Comparison of ENCODE assay signal across 9 mouse cellular contexts in the genomic region with DNA sequence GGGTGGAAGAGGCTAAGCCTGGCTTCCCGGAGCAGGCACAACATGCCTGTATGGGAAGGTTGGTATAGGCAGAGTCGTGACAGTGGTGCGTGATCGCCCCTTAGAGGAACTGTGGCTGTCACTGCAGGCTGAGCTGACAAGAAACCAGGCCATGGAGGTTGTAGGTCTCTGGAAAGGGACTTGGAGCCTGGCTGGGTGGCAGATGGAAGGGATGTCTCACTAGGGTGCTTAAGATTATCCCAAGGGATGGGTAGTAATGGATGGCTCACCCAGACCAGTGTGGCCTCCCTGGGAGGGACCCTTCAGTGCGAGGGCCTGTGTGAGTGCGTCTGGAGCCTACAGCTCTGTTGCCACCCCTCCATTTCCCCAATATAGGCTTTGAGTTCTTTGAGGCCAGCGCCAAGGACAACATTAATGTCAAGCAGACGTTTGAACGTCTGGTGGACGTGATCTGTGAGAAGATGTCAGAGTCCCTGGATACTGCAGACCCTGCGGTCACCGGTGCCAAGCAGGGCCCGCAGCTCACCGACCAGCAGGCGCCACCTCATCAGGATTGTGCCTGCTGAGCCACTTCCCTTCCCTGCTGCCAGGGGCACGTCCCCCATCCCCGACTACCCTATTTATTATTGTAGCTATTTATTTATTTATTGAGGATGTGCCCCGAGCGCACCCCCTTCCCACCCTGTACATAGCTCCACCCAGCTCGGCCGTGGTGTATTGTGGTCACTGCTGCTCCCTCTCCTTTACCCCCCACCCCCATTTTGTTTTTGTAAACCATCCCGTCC. TPM values are rescaled to one million over a fixed set of nuclear protein-coding genes. Genes with fewer than 3 reads are reported as not detected.
A peak's percentile ranks its signal among the peaks of the same experiment; 100 is the strongest.
DNase-seq lines count a peak whose midpoint lies in the region; ATAC-seq and TF ChIP-seq lines count a peak whose summit lies in the region.
"Had no signal": no experiment of that assay in that cellular context is flagged by ENCODE, and none has a peak within 500 bp of the region (broad histone marks: within the 10 kb centered on the region; RNA-seq: fewer than 3 reads in every experiment).

No protein-coding gene starts in this region.

- H3K4me2 ChIP-seq in kidney, postnatal 0 days (ENCODE audit: low read length): no peak overlapping the region

- no peaks in the 10 kb centered on the region for H3K9me3 ChIP-seq in kidney, postnatal 0 days (replicated peaks; ENCODE audit: low read length)
- no peaks in the 10 kb centered on the region for H3K9me3 ChIP-seq in heart, embryonic 10.5 days
- H3K9me3 ChIP-seq: G1E had no signal

- 0 out of 2 replicates have a peak, but pooled peaks cover 12% of the 10 kb centered on the region for H3K36me3 ChIP-seq in kidney, postnatal 0 days (ENCODE audit: insufficient read depth, low read length)
- peaks cover 29% of the 10 kb centered on the region for H3K36me3 ChIP-seq in heart, embryonic 10.5 days

- 72% methylated on average over 22 of the region's 22 CpGs for WGBS in lung, adult 2 months
- 74% methylated on average over 22 of the region's 22 CpGs for WGBS in kidney, postnatal 0 days
- 74% methylated on average over 22 of the region's 22 CpGs for WGBS in heart, embryonic 10.5 days

- H3K9ac ChIP-seq in kidney, postnatal 0 days (ENCODE audit: low read depth, low read length): peak overlapping the region; percentile 35; the same call in 1 of the 2 replicates

- peaks cover 24% of the 10 kb centered on the region for H3K4me1 ChIP-seq in lung, adult 2 months (ENCODE audit: control insufficient read depth, insufficient read depth, low read length)
- H3K4me1 ChIP-seq in kidney, postnatal 0 days (replicated peaks; ENCODE audit: insufficient read depth, low read length): peaks cover 31% of the 10 kb centered on the region
- H3K4me1 ChIP-seq in heart, embryonic 10.5 days: peaks cover 65% of the 10 kb centered on the region

- H3K27me3 ChIP-seq in kidney, postnatal 0 days (ENCODE audit: insufficient read depth, low read length): no peaks in the 10 kb centered on the region
- H3K27me3 ChIP-seq in heart, embryonic 10.5 days (ENCODE audit: insufficient read depth, poor library complexity, severe bottlenecking): 0 out of 2 replicates have a peak, but pooled peaks cover 5% of the 10 kb centered on the region

- TF ChIP-seq CTCF in lung, adult 2 months (IDR thresholded peaks at IDR 0.05; ENCODE audit: insufficient read depth, low read length): peak; percentile 67
- peak; percentile 66 for TF ChIP-seq CTCF in kidney, postnatal 0 days (IDR thresholded peaks at IDR 0.05; ENCODE audit: low read depth)

- peak; percentile 37 for DNase-seq in cerebellum, adult 11 months
- DNase-seq in lung, adult 2 months: no peak
- no peak for DNase-seq in lung, postnatal 14 days
- DNase-seq in CD4-positive helper T cell, adult 2 months (ENCODE audit: low read depth, low spot score): peak; percentile 23
- peak; percentile 56 to 65 for DNase-seq in cerebellum, postnatal 14 days
- DNase-seq in kidney, postnatal 0 days (ENCODE audit: low spot score): no peak
- no peak for DNase-seq in heart, embryonic 10.5 days (ENCODE audit: low spot score)

- no peak for ATAC-seq in cerebellum, adult (ENCODE audit: insufficient number of reproducible peaks, low FRiP score, low TSS enrichment)
- no peak for ATAC-seq in kidney, postnatal 0 days (replicated peaks; ENCODE audit: low FRiP score, low read depth)

- TF ChIP-seq POLR2A in lung, adult 2 months (IDR thresholded peaks at IDR 0.05; ENCODE audit: borderline replicate concordance, extremely low read depth, low read depth, low read length): peak; percentile 4; the same call in 1 of the 2 replicates

- no peak overlapping the region for H3K27ac ChIP-seq in kidney, postnatal 0 days
- H3K27ac ChIP-seq in heart, embryonic 10.5 days: no peak overlapping the region

- H3K4me3 ChIP-seq in lung, adult 2 months (replicated peaks; ENCODE audit: extremely low read depth, low read depth, low read length): no peak overlapping the region
- no peak overlapping the region for H3K4me3 ChIP-seq in kidney, postnatal 0 days (replicated peaks; ENCODE audit: low read depth, low read length)
- no peak overlapping the region for H3K4me3 ChIP-seq in heart, embryonic 10.5 days

RNA-seq across cellular contexts. Expression of a gene that starts 3.0 kb away (rescaled TPM):
- polyA plus RNA-seq in lung, adult 2 months (2012; rRNA removed): 61.6 and 80.0 TPM in 2 replicates
- polyA plus RNA-seq in kidney, postnatal 0 days (2015; fragmentation: Nextera tagmentation; extraction: Ambion mirVana): 78.2 and 80.3 TPM in 2 replicates
- polyA plus RNA-seq in heart, embryonic 10.5 days (2016; fragmentation: Nextera tagmentation; extraction: Ambion mirVana): 39.0 and 44.6 TPM in 2 replicates

RNA-seq across cellular contexts. Expression of a gene that starts 3.2 kb away (rescaled TPM):
- 46.4 and 53.4 TPM in 2 replicates for polyA plus RNA-seq in lung, adult 2 months (2012; rRNA removed)
- 20.5 and 21.8 TPM in 2 replicates for polyA plus RNA-seq in kidney, postnatal 0 days (2015; fragmentation: Nextera tagmentation; extraction: Ambion mirVana)
- 11.2 and 14.2 TPM in 2 replicates for polyA plus RNA-seq in heart, embryonic 10.5 days (2016; fragmentation: Nextera tagmentation; extraction: Ambion mirVana)

RNA-seq across cellular contexts. Expression of a gene that starts 18.8 kb away (rescaled TPM):
- polyA plus RNA-seq in lung, adult 2 months (2012; rRNA removed): 112 and 119 TPM in 2 replicates
- polyA plus RNA-seq in kidney, postnatal 0 days (2015; fragmentation: Nextera tagmentation; extraction: Ambion mirVana): 43.8 and 47.2 TPM in 2 replicates
- polyA plus RNA-seq in heart, embryonic 10.5 days (2016; fragmentation: Nextera tagmentation; extraction: Ambion mirVana): 40.6 and 43.5 TPM in 2 replicates

RNA-seq across cellular contexts. Expression of a gene that starts 34.2 kb away (rescaled TPM):
- polyA plus RNA-seq in lung, adult 2 months (2012; rRNA removed): 4.1 and 5.5 TPM in 2 replicates
- 8.0 and 9.5 TPM in 2 replicates for polyA plus RNA-seq in kidney, postnatal 0 days (2015; fragmentation: Nextera tagmentation; extraction: Ambion mirVana)
- polyA plus RNA-seq in heart, embryonic 10.5 days (2016; fragmentation: Nextera tagmentation; extraction: Ambion mirVana): 0.45 and 0.48 TPM in 2 replicates

RNA-seq across cellular contexts. Expression of a gene that starts 39.4 kb away (rescaled TPM):
- polyA plus RNA-seq in lung, adult 2 months (2012; rRNA removed): 0.43 and 1.2 TPM in 2 replicates
- 0.70 and 0.74 TPM in 2 replicates for polyA plus RNA-seq in kidney, postnatal 0 days (2015; fragmentation: Nextera tagmentation; extraction: Ambion mirVana)
- not detected in 2 replicates for polyA plus RNA-seq in heart, embryonic 10.5 days (2016; fragmentation: Nextera tagmentation; extraction: Ambion mirVana)

Comparison
In these comparisons a context has a peak if more than half of its experiments do, and no peak if none do; other contexts are left out.
1. DNase-seq: peak in cerebellum, adult 11 months (single experiment), CD4-positive helper T cell, adult 2 months (single experiment) and cerebellum, postnatal 14 days (2 of 2); none in lung, adult 2 months (single experiment), lung, postnatal 14 days (single experiment), kidney, postnatal 0 days (single experiment) and heart, embryonic 10.5 days (single experiment).